Mouse (Mus musculus): ENCODE data around the gene 1700007K13Rik. TPM values are rescaled to one million over a fixed set of nuclear protein-coding genes. Genes with fewer than 3 reads are reported as not detected.

Gene 1700007K13Rik
- polyA plus RNA-seq, 1 experiment: 0.43 TPM

GRCm38 (mm10) chr2:28506291-28506690 lies 40.2 kb upstream of the 1700007K13Rik start:
- no peak overlapping the region for H3ac ChIP-seq (ENCODE audit: control insufficient read depth, insufficient read length)
- H3K4me2 ChIP-seq (ENCODE audit: low read depth): no peak overlapping the region

GRCm38 (mm10) chr2:28505795-28506194 lies 39.7 kb upstream of the 1700007K13Rik start, which contains the start of gene Gm10134:
TSS of gene Gm10134 (plus strand) at chr2:28506095.
- Histone ChIP-seq H3K4me2 (ENCODE audit: low read depth) (no peak within 1 kb of the TSS), H3K27me3 (ENCODE audit: control insufficient read depth, insufficient read depth, insufficient read length) (peaks cover 12% of the 10 kb centered on the region), H3K79me2 (ENCODE audit: control insufficient read depth, insufficient read depth) (no peaks in the 10 kb centered on the region), H3ac (ENCODE audit: control insufficient read depth, insufficient read length) (no peak within 1 kb of the TSS), H3K4me3 (no peak within 1 kb of the TSS), H3K36me3 (ENCODE audit: control insufficient read depth, insufficient read depth) (no peaks in the 10 kb centered on the region)
- TF ChIP-seq REST (IDR thresholded peaks at IDR 0.05; ENCODE audit: insufficient read depth, insufficient read length) (no peak), MYOD1 (IDR thresholded peaks at IDR 0.05; ENCODE audit: control insufficient read depth in 1 of 3, insufficient read length in 2 of 3, low read depth in 2 of 3) (no peak), MYOG (IDR thresholded peaks at IDR 0.05; ENCODE audit: control insufficient read depth in 1 of 3, insufficient read depth in 1 of 3, insufficient read length in 2 of 3, low read depth in 2 of 3) (no peak), POLR2A (IDR thresholded peaks at IDR 0.05; ENCODE audit: insufficient read length, low read depth) (no peak), TCF12 (IDR thresholded peaks at IDR 0.05; ENCODE audit: insufficient read depth, poor library complexity, severe bottlenecking) (no peak), CEBPB (IDR thresholded peaks at IDR 0.05; ENCODE audit: insufficient read depth, poor library complexity, severe bottlenecking) (no peak), USF1 (IDR thresholded peaks at IDR 0.05; ENCODE audit: low read depth) (no peak), E2F4 (IDR thresholded peaks at IDR 0.05; ENCODE audit: insufficient read depth) (no peak), SRF (IDR thresholded peaks at IDR 0.05; ENCODE audit: control insufficient read depth, insufficient read length, low read depth) (no peak)

More at GRCm38 (mm10) chr2:28506291-28506690, 40.2 kb upstream of the 1700007K13Rik start:
- TF ChIP-seq E2F4 (IDR thresholded peaks at IDR 0.05; ENCODE audit: insufficient read depth) (no peak), POLR2A (IDR thresholded peaks at IDR 0.05; ENCODE audit: insufficient read length, low read depth) (no peak), POLR2AphosphoS2 (IDR thresholded peaks at IDR 0.05; ENCODE audit: insufficient read length, low read depth) (no peak), TCF3 (IDR thresholded peaks at IDR 0.05; ENCODE audit: insufficient read length, low read depth) (no peak), MAX (IDR thresholded peaks at IDR 0.05; ENCODE audit: low read depth) (no peak), USF1 (IDR thresholded peaks at IDR 0.05; ENCODE audit: low read depth) (no peak), MYOG (IDR thresholded peaks at IDR 0.05; ENCODE audit: control insufficient read depth in 1 of 3, insufficient read depth in 1 of 3, insufficient read length in 2 of 3, low read depth in 2 of 3) (no peak), MYOD1 (IDR thresholded peaks at IDR 0.05; ENCODE audit: control insufficient read depth in 1 of 3, insufficient read length in 2 of 3, low read depth in 2 of 3) (no peak), CEBPB (IDR thresholded peaks at IDR 0.05; ENCODE audit: insufficient read depth, poor library complexity, severe bottlenecking) (no peak), TCF12 (IDR thresholded peaks at IDR 0.05; ENCODE audit: insufficient read depth, poor library complexity, severe bottlenecking) (no peak)
- Histone ChIP-seq H3K36me3 (ENCODE audit: control insufficient read depth, insufficient read depth) (no peaks in the 10 kb centered on the region), H3K79me2 (ENCODE audit: control insufficient read depth, insufficient read depth) (no peaks in the 10 kb centered on the region), H3K27me3 (ENCODE audit: control insufficient read depth, insufficient read depth, insufficient read length) (peaks cover 16% of the 10 kb centered on the region), H3K4me3 (no peak overlapping the region)

- no peak for TF ChIP-seq POLR2A (IDR thresholded peaks at IDR 0.05; ENCODE audit: insufficient read length, low read depth)
- TF ChIP-seq MYOD1 (IDR thresholded peaks at IDR 0.05; ENCODE audit: control insufficient read depth in 1 of 3, insufficient read length in 2 of 3, low read depth in 2 of 3): no peak
- no peak for TF ChIP-seq E2F4 (IDR thresholded peaks at IDR 0.05; ENCODE audit: insufficient read depth)
- no peak for TF ChIP-seq USF1 (IDR thresholded peaks at IDR 0.05; ENCODE audit: low read depth)
- no peak for TF ChIP-seq TCF3 (IDR thresholded peaks at IDR 0.05; ENCODE audit: insufficient read length, low read depth)
- no peak for TF ChIP-seq POLR2AphosphoS2 (IDR thresholded peaks at IDR 0.05; ENCODE audit: insufficient read length, low read depth)
- no peak for TF ChIP-seq REST (IDR thresholded peaks at IDR 0.05; ENCODE audit: insufficient read depth, insufficient read length)
- TF ChIP-seq TCF12 (IDR thresholded peaks at IDR 0.05; ENCODE audit: insufficient read depth, poor library complexity, severe bottlenecking): no peak
- no peak for TF ChIP-seq MYOG (IDR thresholded peaks at IDR 0.05; ENCODE audit: control insufficient read depth in 1 of 3, insufficient read depth in 1 of 3, insufficient read length in 2 of 3, low read depth in 2 of 3)
- no peaks in the 10 kb centered on the region for H3K36me3 ChIP-seq (ENCODE audit: control insufficient read depth, insufficient read depth)
- no peak overlapping the region for H3ac ChIP-seq (ENCODE audit: control insufficient read depth, insufficient read length)
- no peak overlapping the region for H3K4me3 ChIP-seq
- H3K79me2 ChIP-seq (ENCODE audit: control insufficient read depth, insufficient read depth): no peaks in the 10 kb centered on the region
- H3K4me2 ChIP-seq (ENCODE audit: low read depth): no peak overlapping the region
- peaks cover 8% of the 10 kb centered on the region for H3K27me3 ChIP-seq (ENCODE audit: control insufficient read depth, insufficient read depth, insufficient read length)
Measured at GRCm38 (mm10) chr2:28504676-28505075, 38.5 kb upstream of the 1700007K13Rik start.

GRCm38 (mm10) chr2:28502987-28503386 lies 36.9 kb upstream of the 1700007K13Rik start:
- Histone ChIP-seq H3ac (ENCODE audit: control insufficient read depth, insufficient read length) (no peak overlapping the region), H3K36me3 (ENCODE audit: control insufficient read depth, insufficient read depth) (no peaks in the 10 kb centered on the region), H3K4me2 (ENCODE audit: low read depth) (no peak overlapping the region), H3K27me3 (ENCODE audit: control insufficient read depth, insufficient read depth, insufficient read length) (peaks cover 8% of the 10 kb centered on the region), H3K4me3 (no peak overlapping the region), H3K79me2 (ENCODE audit: control insufficient read depth, insufficient read depth) (no peaks in the 10 kb centered on the region)
- no peak for TF ChIP-seq TCF12 (IDR thresholded peaks at IDR 0.05; ENCODE audit: insufficient read depth, poor library complexity, severe bottlenecking)
- no peak for TF ChIP-seq CEBPB (IDR thresholded peaks at IDR 0.05; ENCODE audit: insufficient read depth, poor library complexity, severe bottlenecking)
- no peak for TF ChIP-seq MAX (IDR thresholded peaks at IDR 0.05; ENCODE audit: low read depth)
- no peak for TF ChIP-seq POLR2AphosphoS2 (IDR thresholded peaks at IDR 0.05; ENCODE audit: insufficient read length, low read depth)
- no peak for TF ChIP-seq POLR2A (IDR thresholded peaks at IDR 0.05; ENCODE audit: insufficient read length, low read depth)
- TF ChIP-seq MYOD1 (IDR thresholded peaks at IDR 0.05; ENCODE audit: control insufficient read depth in 1 of 3, insufficient read length in 2 of 3, low read depth in 2 of 3): no peak
- TF ChIP-seq TCF3 (IDR thresholded peaks at IDR 0.05; ENCODE audit: insufficient read length, low read depth): no peak
- no peak for TF ChIP-seq E2F4 (IDR thresholded peaks at IDR 0.05; ENCODE audit: insufficient read depth)
- no peak for TF ChIP-seq SRF (IDR thresholded peaks at IDR 0.05; ENCODE audit: control insufficient read depth, insufficient read length, low read depth)
- no peak for TF ChIP-seq MYOG (IDR thresholded peaks at IDR 0.05; ENCODE audit: control insufficient read depth in 1 of 3, insufficient read depth in 1 of 3, insufficient read length in 2 of 3, low read depth in 2 of 3)
- TF ChIP-seq USF1 (IDR thresholded peaks at IDR 0.05; ENCODE audit: low read depth): no peak
- TF ChIP-seq REST (IDR thresholded peaks at IDR 0.05; ENCODE audit: insufficient read depth, insufficient read length): no peak
